Mouse (Mus musculus): ENCODE data around the gene Mfsd5.

The Mfsd5 gene

DNA sequence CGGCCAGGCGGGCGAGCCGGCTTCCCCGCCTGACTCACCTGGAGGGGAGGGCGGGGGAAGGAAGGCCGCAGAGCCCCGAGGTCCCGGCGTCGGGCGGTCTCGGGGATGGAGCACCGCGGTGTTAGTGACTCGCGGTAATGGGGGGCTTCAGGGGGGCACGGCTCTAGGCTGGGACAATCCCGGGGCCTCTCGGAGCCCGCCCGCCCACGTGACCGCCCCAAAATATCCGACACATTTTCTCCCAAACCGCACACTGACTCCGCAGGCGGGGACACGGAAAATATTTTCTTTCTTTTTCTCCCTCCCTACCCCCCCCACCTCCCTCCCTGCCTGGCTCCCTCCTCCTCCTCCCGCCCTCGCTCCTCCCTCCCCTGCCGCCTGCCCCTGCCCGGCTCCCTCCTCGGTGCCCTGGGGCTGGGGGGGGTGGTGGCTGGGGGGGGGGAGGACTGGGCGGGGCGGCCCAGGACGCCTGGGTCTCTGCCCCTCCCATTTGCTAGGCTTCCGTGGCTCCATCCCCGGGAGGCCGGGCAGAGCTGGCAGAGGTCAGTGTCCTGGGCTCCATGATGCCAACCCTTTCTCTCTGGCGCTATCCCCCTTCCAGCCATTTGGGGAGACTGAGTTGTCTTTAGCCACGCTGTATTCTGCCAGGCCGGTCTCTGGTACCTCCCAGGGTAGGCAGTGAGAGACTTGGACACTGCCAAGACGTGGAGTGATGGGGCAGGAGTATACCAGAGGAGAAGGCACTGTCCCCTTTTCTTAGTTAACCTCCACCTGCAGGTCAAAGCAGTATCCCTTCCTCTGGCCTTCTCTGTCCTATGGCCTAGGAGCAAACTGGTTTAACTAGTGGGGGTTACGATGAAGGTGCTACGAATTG lies 21.8 kb upstream of the Mfsd5 start, which contains the start of gene Rarg:
Gene Rarg, minus strand, starts transcription at position 316 of the 874 bp plus-strand sequence.
- POLR2A ChIA-PET = interaction anchor here in 3 of 4 experiments (0.7 to 5.4 kb wide), 10 partner anchors 8 to 22 kb away, joined by 3 to 40 read pairs (median 6); partner anchors contain the start of gene Gm9918 (in 1 of the 3)
- CTCF ChIA-PET = interaction anchor here in 1 of 4 experiments (1.1 to 1.6 kb wide), 2 partner anchors 17 to 150 kb away, joined by 3 to 8 read pairs; no protein-coding TSS in a partner anchor

GRCm38 (mm10) chr15:102258076-102258470 lies 21.2 kb upstream of the Mfsd5 start:
- CTCF ChIA-PET = interaction anchor here in 3 of 4 experiments (0.6 to 1.6 kb wide), 9 partner anchors 11 to 150 kb away, joined by 3 to 9 read pairs (median 3); partner anchors contain the start of genes Soat2 (in 1 of the 3) and Spryd3 (in 1 of the 3)
- POLR2A ChIA-PET = interaction anchor here in 3 of 4 experiments (0.6 to 5.4 kb wide), 20 partner anchors 8 to 465 kb away, joined by 3 to 40 read pairs (median 3); partner anchors contain the start of genes Gm9918 (in 1 of the 3), Mfsd5 (in 1 of the 3) and Soat2 (in 1 of the 3)

DNA sequence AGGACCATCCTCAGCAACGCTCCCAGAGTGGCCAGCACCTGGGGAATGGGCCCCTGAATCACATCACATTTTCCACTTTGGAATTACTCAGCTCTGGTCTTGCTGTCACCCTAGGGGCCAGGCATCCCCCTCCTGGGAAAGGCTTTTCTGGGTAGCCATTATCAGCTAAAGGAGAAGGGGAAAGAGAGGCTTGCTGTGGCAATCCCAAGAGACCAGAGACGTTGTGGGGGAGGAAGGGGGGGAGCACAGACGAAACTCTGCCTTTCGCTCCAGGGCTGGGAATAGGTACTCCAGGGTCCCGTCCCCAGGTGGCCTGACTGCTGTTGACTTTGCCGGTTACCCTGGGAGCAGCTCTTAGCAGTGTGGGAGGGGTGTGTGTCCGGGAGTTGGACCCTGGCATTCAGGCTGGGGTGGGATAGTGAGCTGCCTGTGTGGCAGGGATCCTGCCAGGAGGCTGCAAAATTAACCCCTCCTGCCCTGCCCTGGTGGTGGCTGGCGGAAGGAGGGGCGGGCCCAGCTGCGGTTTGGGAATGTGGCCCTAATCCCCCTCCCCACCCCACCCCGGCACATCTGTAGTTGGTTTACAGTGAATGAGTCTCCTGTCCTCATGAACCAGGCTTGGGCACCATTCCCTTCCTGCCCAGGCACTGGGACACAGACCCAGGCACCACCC lies 20.5 kb upstream of the Mfsd5 start:
- CTCF ChIA-PET = interaction anchor here (0.6 to 1.6 kb wide), 13 partner anchors 12 to 151 kb away, joined by 3 to 9 read pairs (median 3); partner anchors contain the start of genes Soat2 (in 1 of the 4) and Spryd3 (in 1 of the 4)
- POLR2A ChIA-PET = interaction anchor here in 3 of 4 experiments (0.5 to 5.4 kb wide), 23 partner anchors 9 to 464 kb away, joined by 3 to 40 read pairs (median 3); partner anchors contain the start of genes Gm9918 (in 1 of the 3), Mfsd5 (in 1 of the 3), Soat2 (in 1 of the 3) and Zfp740 (in 1 of the 3)

DNA sequence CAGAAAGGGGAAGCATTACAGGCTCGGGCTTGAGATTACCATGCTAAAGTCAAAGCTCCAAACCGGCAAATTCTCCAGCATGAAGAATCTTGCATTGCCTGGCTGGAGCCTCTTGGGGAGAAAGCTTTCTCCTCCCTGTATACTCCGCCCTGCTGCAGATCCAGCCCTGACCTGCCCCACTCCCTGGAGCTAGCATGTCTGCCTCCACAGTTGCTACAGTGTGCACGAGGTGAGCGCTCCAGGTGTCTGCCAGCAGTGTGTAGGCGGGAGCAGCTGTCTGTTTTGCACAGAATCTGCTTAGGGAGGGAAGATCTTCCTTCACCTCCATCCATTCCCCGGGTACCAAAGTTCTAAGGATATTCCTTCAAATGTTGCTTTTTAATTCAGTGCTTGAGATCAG lies 16.7 kb upstream of the Mfsd5 start:
- POLR2A ChIA-PET = interaction anchor here in 3 of 4 experiments (0.5 to 2.2 kb wide), 19 partner anchors 9 to 1149 kb away, joined by 3 to 10 read pairs (median 3); partner anchors contain the start of genes Map3k12 (in 1 of the 3) and Zfp740 (in 1 of the 3)
- CTCF ChIA-PET = interaction anchor here in 2 of 4 experiments (0.5 to 1.0 kb wide), 3 partner anchors 16 to 1022 kb away, joined by 3 to 6 read pairs (median 3); no protein-coding TSS in a partner anchor

DNA sequence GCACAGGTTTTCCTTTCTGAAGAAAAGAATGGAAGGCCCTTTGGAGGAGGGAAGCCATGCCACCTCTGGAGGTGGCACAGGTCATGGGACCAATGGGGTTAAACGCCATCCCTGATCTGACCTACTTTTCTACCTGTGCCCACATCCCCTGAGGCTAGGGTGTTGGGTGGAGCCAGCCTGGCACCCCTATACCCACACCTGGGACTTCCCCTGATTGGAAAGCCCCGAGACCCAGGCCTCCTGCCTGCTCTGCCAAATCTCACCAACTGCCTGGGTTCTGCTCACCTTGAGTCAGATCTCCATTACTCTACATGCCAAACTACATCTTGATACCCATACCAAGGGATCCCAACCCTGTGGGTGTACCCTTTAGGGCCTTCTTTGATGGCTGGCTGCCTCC lies 16.2 kb upstream of the Mfsd5 start:
- ChIA-PET POLR2A (interaction anchor here in 3 of 4 experiments (0.5 to 2.2 kb wide), 15 partner anchors 8 to 1149 kb away, joined by 3 to 10 read pairs (median 3); partner anchors contain the start of gene Zfp740 (in 1 of the 3)), CTCF (interaction anchor here in 1 of 4 experiments (0.5 to 1.0 kb wide), 2 partner anchors 15 to 39 kb away, joined by 3 to 6 read pairs; no protein-coding TSS in a partner anchor)

GRCm38 (mm10) chr15:102265548-102265947 lies 13.7 kb upstream of the Mfsd5 start:
- CTCF ChIA-PET = interaction anchor here (0.5 to 1.3 kb wide), 7 partner anchors 14 to 109 kb away, joined by 4 to 11 read pairs (median 5); no protein-coding TSS in a partner anchor
- POLR2A ChIA-PET = interaction anchor here in 2 of 4 experiments (0.6 to 2.4 kb wide), 3 partner anchors 15 to 19 kb away, joined by 3 to 6 read pairs (median 3); no protein-coding TSS in a partner anchor

- ChIA-PET POLR2A (interaction anchor here (0.7 to 1.8 kb wide), 20 partner anchors 8 to 200 kb away, joined by 3 to 6 read pairs (median 3); partner anchors contain the start of genes Mfsd5 (in 2 of the 4), Csad (in 1 of the 4), Espl1 (in 1 of the 4) and Pcbp2 (in 1 of the 4)), CTCF (interaction anchor here in 3 of 4 experiments (0.6 to 1.8 kb wide), 5 partner anchors 29 to 85 kb away, joined by 3 to 7 read pairs (median 5); no protein-coding TSS in a partner anchor)
These were observed 8.8 kb upstream of the Mfsd5 start, which contains the start of gene Gm9918 for GRCm38 (mm10) chr15:102270274-102270960. Gene Gm9918 (plus strand): TSS chr15:102270563.

DNA sequence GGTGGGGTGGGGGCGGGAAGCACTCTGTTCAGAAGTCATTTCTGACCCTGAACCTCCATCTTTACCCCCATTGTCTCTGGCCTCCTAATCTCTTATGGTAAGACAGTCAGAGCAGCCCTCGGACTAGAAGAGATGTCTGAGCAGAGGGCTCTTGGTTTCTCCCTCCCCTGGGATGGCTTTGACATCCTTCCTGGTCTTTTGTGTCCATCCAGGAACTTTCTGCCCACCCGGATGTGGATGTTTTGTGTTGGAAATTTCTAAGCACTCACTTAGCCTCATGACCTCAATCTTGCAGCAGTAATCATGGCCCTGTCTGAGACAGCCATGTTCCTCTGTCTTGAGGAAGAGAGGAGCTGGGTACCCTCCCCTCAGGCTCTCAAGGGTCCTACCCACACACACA lies 7.8 kb upstream of the Mfsd5 start:
- ChIA-PET POLR2A (interaction anchor here in 3 of 4 experiments (0.7 to 1.5 kb wide), 18 partner anchors 8 to 199 kb away, joined by 3 to 9 read pairs (median 4); partner anchors contain the start of genes Espl1 (in 1 of the 3), Mfsd5 (in 1 of the 3), Pcbp2 (in 1 of the 3) and Rarg (in 1 of the 3)), CTCF (interaction anchor here in 3 of 4 experiments (0.6 to 1.8 kb wide), 10 partner anchors 13 to 71 kb away, joined by 3 to 7 read pairs (median 3); no protein-coding TSS in a partner anchor)

DNA sequence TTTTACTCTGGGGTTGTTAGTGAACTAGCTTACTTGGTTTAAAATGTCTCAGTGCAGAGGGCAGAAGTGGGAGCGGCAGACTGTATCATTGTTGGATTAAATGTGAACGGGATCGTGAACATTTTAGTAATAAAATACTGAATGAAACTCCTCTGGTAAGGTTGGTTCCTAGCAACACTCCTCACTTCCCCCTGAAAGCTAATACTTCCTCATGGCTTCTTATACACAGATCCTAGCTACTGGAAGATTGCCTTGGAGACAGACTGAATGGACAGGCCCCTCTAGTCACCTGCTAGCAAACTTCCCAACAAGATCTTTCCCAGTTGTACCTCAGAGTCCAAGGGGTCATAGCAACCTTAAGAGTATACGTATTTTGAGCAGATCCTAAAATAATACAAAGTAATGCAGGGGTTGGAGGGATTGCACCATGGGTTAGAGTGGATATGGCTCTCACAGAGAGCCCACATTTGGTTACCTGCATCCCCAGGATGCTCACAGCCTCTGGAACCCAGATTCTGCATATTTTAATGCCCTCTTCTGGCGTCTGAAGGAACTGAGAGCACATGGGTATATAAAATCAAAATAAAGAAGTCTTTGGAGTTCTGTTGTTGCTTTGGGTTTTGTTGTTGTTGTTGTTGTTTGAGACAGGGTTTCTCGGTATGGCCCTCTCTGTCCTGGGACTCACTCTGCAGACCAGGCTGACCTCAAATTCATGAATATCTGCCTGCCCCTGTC lies 5.1 kb upstream of the Mfsd5 start:
- ChIA-PET CTCF (no interaction called here), POLR2A (interaction anchor here in 1 of 4 experiments (0.9 to 1.1 kb wide), 2 partner anchors 12 to 38 kb away, joined by 3 read pairs; no protein-coding TSS in a partner anchor)

DNA sequence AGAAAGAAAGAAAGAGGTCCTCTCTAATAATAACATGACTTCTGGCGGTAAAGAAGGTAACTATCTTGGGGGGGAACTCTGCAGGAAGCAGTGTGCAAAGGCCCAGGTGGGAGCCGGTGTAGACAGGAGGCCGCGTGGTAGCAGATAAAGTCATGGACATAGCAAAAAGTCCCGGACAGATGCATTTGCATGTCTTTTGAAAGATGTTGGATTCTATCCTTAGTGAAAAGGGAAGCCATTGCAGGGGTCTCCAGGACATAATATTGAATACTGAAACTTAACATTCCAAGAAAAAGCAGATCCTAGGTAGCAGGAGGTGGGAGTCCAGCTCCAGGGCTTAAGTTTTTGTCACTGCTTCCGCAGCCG lies 545 bp upstream of the Mfsd5 start:
- CTCF ChIA-PET = interaction anchor here (0.6 to 2.7 kb wide), 11 partner anchors 16 to 763 kb away, joined by 3 to 10 read pairs (median 4); partner anchors contain the start of gene Tarbp2 (in 1 of the 4)

GRCm38 (mm10) chr15:102279783-102280520 lies 698 bp downstream of the Mfsd5 start:
- CTCF ChIA-PET = interaction anchor here (0.5 to 2.7 kb wide), 16 partner anchors 14 to 1113 kb away, joined by 3 to 10 read pairs (median 4); partner anchors contain the start of genes Calcoco1 (in 1 of the 4) and Tarbp2 (in 1 of the 4)
- POLR2A ChIA-PET = interaction anchor here (0.5 to 2.9 kb wide), 60 partner anchors 9 to 307 kb away, joined by 3 to 18 read pairs (median 4); partner anchors contain the start of genes Espl1 (in 3 of the 4), Sp1 (in 3 of the 4), Aaas (in 1 of the 4) and Csad (in 1 of the 4)

More for the DNA sequence above, 545 bp upstream of the Mfsd5 start:
- POLR2A ChIA-PET = interaction anchor here (0.5 to 2.9 kb wide), 35 partner anchors 8 to 392 kb away, joined by 3 to 18 read pairs (median 6); partner anchors contain the start of genes Espl1 (in 2 of the 4), Sp1 (in 2 of the 4), Csad (in 1 of the 4) and Gm9918 (in 1 of the 4)

- ChIA-PET CTCF (interaction anchor here in 2 of 4 experiments (0.6 to 2.7 kb wide), 6 partner anchors 40 to 446 kb away, joined by 3 to 10 read pairs (median 4); partner anchors contain the start of gene Tarbp2 (in 1 of the 2)), POLR2A (interaction anchor here in 3 of 4 experiments (0.5 to 2.9 kb wide), 28 partner anchors 8 to 277 kb away, joined by 3 to 18 read pairs (median 4); partner anchors contain the start of genes Espl1 (in 1 of the 3), Gm9918 (in 1 of the 3), Krt8 (in 1 of the 3) and Pfdn5 (in 1 of the 3))
These were observed 1.4 kb downstream of the Mfsd5 start for GRCm38 (mm10) chr15:102280623-102281022.

- POLR2A ChIA-PET = interaction anchor here in 3 of 4 experiments (0.7 to 1.7 kb wide), 8 partner anchors 13 to 123 kb away, joined by 3 to 4 read pairs (median 3); partner anchors contain the start of genes Espl1 (in 1 of the 3) and Sp1 (in 1 of the 3)
- CTCF ChIA-PET = interaction anchor here in 2 of 4 experiments (0.6 to 1.0 kb wide), 4 partner anchors 9 to 176 kb away, joined by 3 to 4 read pairs (median 4); no protein-coding TSS in a partner anchor
These were observed 3.4 kb downstream of the Mfsd5 start for GRCm38 (mm10) chr15:102282463-102283292.

GRCm38 (mm10) chr15:102283648-102284047 lies 4.4 kb downstream of the Mfsd5 start:
- POLR2A ChIA-PET = interaction anchor here in 3 of 4 experiments (0.6 to 1.6 kb wide), 11 partner anchors 11 to 1037 kb away, joined by 3 to 4 read pairs (median 3); partner anchors contain the start of gene Sp1 (in 1 of the 3)
- CTCF ChIA-PET = interaction anchor here in 1 of 4 experiments (0.6 to 1.1 kb wide), 4 partner anchors 98 to 177 kb away, joined by 3 to 4 read pairs (median 3); no protein-coding TSS in a partner anchor

Measured in embryonic stem cell, embryonic (primary cell).